Mouse (Mus musculus) mouse embryonic stem cell (cell line): ENCODE results near the gene Cd68.

ENCODE experiments used
- in situ Hi-C, 2 experiments: fragments of 300-500 bp; cut with MboI; formaldehyde crosslinking; loops; 1 replicate in 1 of 2; 3 replicates in 1 of 2; pipeline ENCODE4 v1.14.3; 2019 to 2020; ENCODE audit warnings: low sequenced_read_pairs in 2 of 2, low pct_unique_long_range_greater_than_20kb in 1 of 2, mixed read lengths in 1 of 2; ENCODE audit not compliant: unreplicated experiment in 1 of 2

Gene Cd68

DNA sequence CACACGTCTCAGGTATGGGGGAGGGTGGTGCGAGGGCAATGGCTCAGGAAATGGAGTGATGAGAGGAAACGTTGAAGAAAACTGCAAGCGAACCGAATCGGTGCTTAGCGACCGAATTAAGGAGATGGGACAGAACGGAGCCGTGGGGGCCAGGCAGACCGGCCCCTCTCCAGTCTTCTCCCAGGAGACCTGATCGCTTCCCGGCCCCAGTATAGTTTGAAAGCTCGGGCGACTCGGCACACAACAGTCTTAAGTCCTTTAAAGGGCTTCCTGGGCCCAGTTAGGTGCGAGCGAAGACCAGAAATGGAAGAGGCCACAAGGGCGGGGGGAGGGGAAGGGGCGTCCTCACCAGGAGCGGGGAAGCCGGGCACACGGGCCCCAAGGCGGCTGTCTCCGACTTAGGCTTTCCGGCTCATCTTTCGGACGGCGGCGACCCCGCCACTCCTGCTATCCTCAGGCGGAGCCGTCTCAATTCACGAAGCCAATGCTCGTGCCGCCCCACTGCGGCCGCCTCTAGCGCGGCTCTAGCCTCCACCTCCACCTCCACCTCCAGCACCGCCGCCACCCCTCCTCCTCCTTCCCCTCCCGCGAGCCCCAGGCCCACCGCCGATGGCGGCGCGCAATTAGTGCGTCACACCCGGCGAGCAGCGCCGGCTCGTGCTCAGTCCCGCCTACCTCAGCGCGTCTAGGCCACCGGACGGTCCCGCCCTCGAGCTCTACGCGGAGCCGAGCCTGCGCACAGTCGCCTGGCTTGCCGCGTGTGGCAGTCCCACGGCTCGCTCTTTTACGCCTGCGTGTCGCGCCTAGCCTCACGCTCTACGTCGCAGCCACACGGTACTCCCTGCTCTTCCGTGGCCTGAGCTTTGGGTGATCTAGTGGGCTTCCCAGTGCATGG, 15.6 kb upstream of the Cd68 start, which contains the start of gene Senp3:
Gene Senp3, minus strand, starts transcription at position 771 of the 895 bp plus-strand sequence.
- in situ Hi-C loops, result loop anchor here (5.0 kb wide), 1 partner anchor 36 kb away; no protein-coding TSS in a partner anchor

DNA sequence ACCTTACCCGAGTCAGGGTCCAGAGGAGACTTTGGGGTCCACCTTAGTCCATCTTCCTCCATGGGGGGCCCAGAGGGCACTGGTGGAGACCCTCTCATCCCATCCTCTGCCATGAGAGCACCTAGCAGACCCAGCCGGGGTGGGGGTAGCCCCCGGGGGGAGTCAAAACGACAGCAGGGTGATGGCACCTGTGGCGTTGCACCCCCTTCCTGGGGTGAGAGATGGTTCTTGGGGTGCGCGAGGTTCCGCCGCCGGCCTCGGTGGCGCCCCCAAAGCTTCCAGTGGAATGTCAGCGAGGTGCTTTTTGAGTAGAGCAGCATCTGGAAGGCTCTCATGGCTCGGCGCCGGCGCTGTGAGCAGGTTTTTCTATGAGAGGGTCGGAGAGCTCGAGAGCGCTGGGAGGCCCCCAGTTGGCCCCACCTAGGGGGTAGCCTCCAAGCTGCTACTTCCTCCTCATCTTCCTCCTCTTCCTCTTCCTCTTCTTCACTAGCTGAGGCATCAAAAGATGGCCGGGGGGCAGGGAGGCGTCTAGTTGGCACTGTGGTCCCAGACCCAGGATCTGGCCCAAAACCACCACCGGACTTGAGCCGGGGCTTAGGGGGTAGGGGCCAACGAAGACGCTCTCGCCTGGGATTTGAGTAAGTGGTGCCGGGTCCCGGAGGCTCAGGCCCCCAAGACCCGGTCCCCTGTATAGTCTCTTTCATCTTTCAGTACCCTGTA, 14.3 kb upstream of the Cd68 start:
- in situ Hi-C loops, result loop anchor here (5.0 kb wide), 1 partner anchor 37 kb away; no protein-coding TSS in a partner anchor

DNA sequence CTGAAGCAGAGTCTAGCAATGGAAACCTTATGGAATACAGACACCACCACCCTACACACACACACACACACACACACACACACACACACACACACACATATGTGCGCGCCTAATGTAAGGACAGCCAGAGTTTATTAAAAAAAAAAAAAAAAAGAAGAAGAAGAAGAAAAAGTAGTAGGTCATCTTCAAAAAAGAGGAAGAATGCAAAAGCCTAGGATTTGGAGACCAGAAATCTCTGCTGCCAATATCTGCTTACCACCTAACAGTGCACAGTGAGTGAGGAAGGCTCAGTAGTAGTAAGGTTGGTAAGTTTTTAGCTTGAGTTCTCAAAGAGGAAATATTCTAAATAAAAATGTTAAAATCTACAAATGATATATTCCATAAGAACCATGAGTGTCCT, 13.2 kb upstream of the Cd68 start:
- in situ Hi-C loops, result no loop called here

GRCm38 (mm10) chr11:69672211-69672706, 6.3 kb upstream of the Cd68 start, which contains the start of gene Eif4a1:
Gene Eif4a1 (minus strand): TSS chr11:69672423.
- in situ Hi-C loops, result no loop called here

GRCm38 (mm10) chr11:69671726-69672124, 5.8 kb upstream of the Cd68 start:
- in situ Hi-C loops, result no loop called here

- in situ Hi-C loops, result no loop called here
These were observed 5.1 kb upstream of the Cd68 start for GRCm38 (mm10) chr11:69670786-69671725.

DNA sequence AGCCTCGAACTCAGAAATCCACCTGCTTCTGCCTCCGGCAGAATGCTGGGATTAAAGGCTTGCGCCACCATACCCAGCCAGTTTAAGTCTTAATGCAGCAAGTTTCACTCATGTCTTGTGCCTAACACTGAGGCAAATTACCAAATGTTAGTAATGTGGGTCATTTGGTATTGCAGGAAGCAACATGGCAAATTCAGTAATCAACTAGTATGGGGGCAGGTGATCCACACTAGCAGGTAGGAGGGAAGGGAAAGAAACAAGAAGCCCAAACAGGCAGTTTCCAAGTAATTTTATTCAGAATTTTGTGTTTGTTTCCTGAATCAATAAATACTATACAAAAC, 682 bp upstream of the Cd68 start:
- in situ Hi-C loops, result no loop called here

- in situ Hi-C loops, result no loop called here
These were observed 444 bp downstream of the Cd68 start for GRCm38 (mm10) chr11:69665457-69665960.

DNA sequence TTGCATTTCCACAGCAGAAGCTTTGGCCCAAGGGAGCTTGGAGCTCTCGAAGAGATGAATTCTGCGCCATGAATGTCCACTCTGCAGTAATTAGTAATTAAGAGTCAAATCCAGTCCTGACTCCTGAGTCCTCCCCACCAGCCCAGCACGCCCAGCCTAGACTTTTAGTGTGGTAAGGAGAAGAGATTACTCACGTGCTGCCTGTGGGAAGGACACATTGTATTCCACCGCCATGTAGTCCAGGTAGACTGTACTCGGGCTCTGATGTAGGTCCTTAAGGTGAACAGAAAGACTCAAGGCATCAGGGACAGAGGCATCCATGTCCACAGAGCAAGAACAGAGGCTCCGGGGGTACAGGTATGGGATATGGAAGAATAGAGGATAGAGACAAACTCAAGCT, 1.1 kb downstream of the Cd68 start:
- in situ Hi-C loops, result no loop called here

DNA sequence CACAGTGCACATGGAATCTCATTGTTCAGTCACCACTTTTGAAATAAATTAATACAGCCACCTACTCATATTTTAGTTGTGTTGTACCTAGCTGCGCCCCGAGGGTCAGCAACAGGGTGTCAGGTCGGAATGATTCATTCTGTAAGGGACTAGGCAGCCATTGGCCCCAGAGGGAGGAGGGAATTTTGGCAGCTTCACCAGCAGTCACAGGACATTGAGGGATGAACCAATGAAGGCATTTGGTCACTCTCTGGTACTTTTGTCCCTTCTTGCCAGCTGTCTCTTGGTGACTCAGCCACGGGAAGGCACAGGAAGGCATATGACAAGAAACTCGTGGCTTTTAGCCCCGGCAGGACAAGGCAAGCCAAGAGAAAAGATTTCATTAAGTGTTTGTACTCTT, 2.2 kb downstream of the Cd68 start:
- in situ Hi-C loops, result no loop called here

DNA sequence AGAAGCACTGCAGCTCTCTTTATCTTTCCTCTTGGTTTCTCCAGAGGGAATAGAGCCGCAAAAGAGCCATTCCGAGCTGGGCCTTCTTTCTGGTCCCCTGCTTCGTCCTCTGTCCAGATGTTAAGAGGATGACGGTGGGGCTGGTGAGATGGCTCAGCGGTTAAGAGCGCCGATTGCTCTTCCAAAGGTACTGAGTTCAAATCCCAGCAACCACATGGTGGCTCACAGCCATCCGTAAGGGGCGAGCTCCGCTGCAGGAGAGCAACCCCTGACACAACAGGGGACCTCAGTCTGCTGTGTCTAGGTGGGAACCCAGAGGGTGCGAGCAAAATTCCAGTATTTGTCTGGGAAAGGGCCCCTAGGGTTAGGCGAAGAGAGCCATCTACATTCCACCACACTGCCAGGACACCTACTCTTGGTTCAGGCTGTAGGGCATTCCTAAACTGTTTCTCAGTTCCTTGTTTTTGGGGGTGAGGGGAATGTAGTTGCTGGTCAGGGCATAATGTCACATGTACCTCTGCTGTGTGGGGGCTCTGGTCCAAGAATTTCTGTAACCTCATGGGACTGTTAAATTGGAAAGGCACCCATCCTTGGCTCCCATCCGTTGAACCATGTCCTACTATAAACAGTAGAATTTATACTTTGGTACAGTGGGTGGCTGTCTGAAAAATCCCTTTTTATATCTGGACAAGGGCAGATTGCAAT, 2.8 kb downstream of the Cd68 start:
- in situ Hi-C loops, result no loop called here

DNA sequence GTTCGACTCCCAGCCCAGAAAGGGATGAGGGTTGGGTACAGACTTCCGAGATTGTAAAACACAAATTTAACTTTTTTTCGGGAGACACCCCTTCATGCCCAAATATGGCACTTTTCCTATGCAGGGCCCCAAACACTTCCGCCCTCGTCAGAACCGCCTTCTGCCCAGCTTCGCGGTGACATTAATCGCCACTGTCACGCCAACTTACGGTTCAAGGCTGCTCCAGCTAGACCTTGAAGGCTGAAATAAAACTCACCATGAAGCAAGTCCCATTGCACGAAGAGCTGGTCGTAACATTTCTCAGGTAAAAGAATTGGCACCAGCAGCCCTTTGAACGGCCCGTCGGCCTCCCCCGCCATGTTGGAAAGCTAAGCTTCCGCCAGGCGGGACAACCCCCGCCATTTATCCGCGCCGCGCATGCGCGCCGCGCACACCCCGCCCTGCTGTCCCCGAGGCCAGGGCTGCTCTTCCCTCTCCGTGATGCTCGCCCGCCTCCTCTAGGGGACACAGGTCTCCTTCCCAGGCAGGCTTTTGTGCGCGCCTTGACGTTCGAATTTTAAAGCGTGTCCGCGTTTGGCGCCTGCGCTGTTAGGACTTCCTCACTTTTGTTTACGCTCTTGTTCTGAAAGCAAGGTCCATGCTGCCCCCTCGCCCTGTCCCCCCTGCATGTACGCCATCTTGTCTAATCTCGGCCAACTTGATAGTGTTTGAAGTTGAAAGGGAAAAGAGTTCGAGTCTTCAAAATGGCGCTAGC, 3.6 kb downstream of the Cd68 start, which contains the start of gene Mpdu1:
Gene Mpdu1, minus strand, starts transcription at position 430 of the 754 bp plus-strand sequence.
- in situ Hi-C loops, result no loop called here

- in situ Hi-C loops, result no loop called here
These were observed 4.6 kb downstream of the Cd68 start for GRCm38 (mm10) chr11:69661221-69661881.

GRCm38 (mm10) chr11:69657462-69657881, 8.5 kb downstream of the Cd68 start:
- in situ Hi-C loops, result no loop called here

GRCm38 (mm10) chr11:69656617-69657461, 9.1 kb downstream of the Cd68 start:
- in situ Hi-C loops, result no loop called here

DNA sequence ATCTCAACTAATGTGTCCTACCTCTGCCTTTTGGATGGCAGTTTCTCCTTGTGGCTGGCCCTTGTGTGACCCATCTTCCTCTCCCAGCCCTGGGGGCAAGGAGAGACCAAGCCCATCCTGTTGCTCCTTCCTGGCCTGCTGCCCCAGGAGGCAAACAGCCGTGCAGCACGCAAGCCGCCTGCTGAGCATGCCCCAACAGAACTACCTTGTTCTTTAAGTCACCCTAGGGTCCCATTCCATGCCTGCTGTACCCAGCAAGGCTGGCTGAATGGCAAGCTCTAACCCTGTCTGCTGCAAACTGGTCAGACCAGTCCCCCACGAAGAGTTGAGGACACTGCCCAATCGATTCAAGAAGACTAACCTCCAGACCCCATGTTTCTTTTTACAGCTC, 9.9 kb downstream of the Cd68 start:
- in situ Hi-C loops, result no loop called here
